Mouse (Mus musculus): ENCODE data around the gene Sun5.

DNA sequence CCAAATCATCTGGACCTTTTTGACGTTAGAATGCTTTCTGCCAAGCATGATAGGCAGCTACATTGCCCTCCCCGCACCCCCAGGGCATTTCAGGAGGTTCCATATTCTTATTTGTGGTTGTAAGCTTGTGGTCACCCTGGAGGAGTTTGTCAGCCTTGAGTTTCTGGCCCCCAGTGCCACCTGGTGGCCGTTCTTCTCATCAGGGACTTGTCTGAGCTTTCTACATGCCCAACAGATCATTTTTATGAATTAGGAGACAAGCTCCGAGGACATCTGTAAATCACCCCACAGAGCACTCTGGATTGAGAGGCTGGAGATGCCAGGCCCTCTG, 19.9 kb downstream of the Sun5 start:
- no peak for TF ChIP-seq POLR2A (IDR thresholded peaks at IDR 0.05; ENCODE audit: insufficient read length, low read depth)
- no peak for TF ChIP-seq MYOG (IDR thresholded peaks at IDR 0.05; ENCODE audit: control insufficient read depth in 1 of 3, insufficient read depth in 1 of 3, insufficient read length in 2 of 3, low read depth in 2 of 3)
- TF ChIP-seq E2F4 (IDR thresholded peaks at IDR 0.05; ENCODE audit: insufficient read depth): no peak
- no peak for TF ChIP-seq REST (IDR thresholded peaks at IDR 0.05; ENCODE audit: insufficient read depth, insufficient read length)
- no peak for TF ChIP-seq CEBPB (IDR thresholded peaks at IDR 0.05; ENCODE audit: insufficient read depth, poor library complexity, severe bottlenecking)
- no peak for TF ChIP-seq POLR2AphosphoS2 (IDR thresholded peaks at IDR 0.05; ENCODE audit: insufficient read length, low read depth)
- TF ChIP-seq MAX (IDR thresholded peaks at IDR 0.05; ENCODE audit: low read depth): no peak
- TF ChIP-seq USF1 (IDR thresholded peaks at IDR 0.05; ENCODE audit: low read depth): no peak
- no peak for TF ChIP-seq SRF (IDR thresholded peaks at IDR 0.05; ENCODE audit: control insufficient read depth, insufficient read length, low read depth)
- TF ChIP-seq TCF12 (IDR thresholded peaks at IDR 0.05; ENCODE audit: insufficient read depth, poor library complexity, severe bottlenecking): no peak

Data from myocyte (in vitro differentiated cells).